Mouse (Mus musculus): ENCODE measurements around the gene Patl2. TPM values are rescaled to one million over a fixed set of nuclear protein-coding genes. Genes with fewer than 3 reads are reported as not detected.

Patl2 gene
- not detected for total RNA-seq (2023)

GRCm38 (mm10) chr2:122186106-122186505 is at the start of gene Patl2, which contains the start of gene Terb2:
Gene Patl2 (minus strand): TSS chr2:122186189.
Gene Terb2 (plus strand): TSS chr2:122186272.

GRCm38 (mm10) chr2:122234611-122235288 is 48.8 kb upstream of the Patl2 start, which contains the start of gene Sord:
Gene Sord (plus strand): TSS chr2:122234749.

GRCm38 (mm10) chr2:122160680-122161079 is 25.3 kb downstream of the Patl2 start, which contains the start of gene Trim69:
Gene Trim69 (plus strand): TSS chr2:122160700.

GRCm38 (mm10) chr2:122147508-122148241 is 38.3 kb downstream of the Patl2 start, which contains the start of gene B2m:
Gene B2m (plus strand): TSS chr2:122147686.

GRCm38 (mm10) chr2:122117961-122118958 is 67.7 kb downstream of the Patl2 start, which contains the start of gene Spg11:
Gene Spg11 (minus strand): TSS chr2:122118386.

Other genes starting within 250 kb of the Patl2 start
- 45.8 TPM for gene Ctdspl2, start 230.2 kb downstream of the Patl2 start, total RNA-seq (2023)
- not detected for gene Mageb3, start 230.1 kb downstream of the Patl2 start, total RNA-seq (2023)
- 43.9 TPM for gene Eif3j1, start 157.6 kb downstream of the Patl2 start, total RNA-seq (2023)
- 27.9 TPM for gene Spg11, start 67.8 kb downstream of the Patl2 start, total RNA-seq (2023)
- gene B2m, start 38.5 kb downstream of the Patl2 start, total RNA-seq (2023) = 2,437 TPM
- gene Trim69, start 25.5 kb downstream of the Patl2 start, total RNA-seq (2023) = 1.5 TPM
- gene Terb2, start 83 bp upstream of the Patl2 start, total RNA-seq (2023) = not detected
- gene Sord, start 48.6 kb upstream of the Patl2 start, total RNA-seq (2023) = 6.7 TPM
- gene Duox2, start 112.3 kb upstream of the Patl2 start, total RNA-seq (2023) = not detected
- gene Duoxa2, start 112.7 kb upstream of the Patl2 start, total RNA-seq (2023) = not detected
- gene Duoxa1, start 127.5 kb upstream of the Patl2 start, total RNA-seq (2023) = not detected
- not detected for gene Duox1, start 129.5 kb upstream of the Patl2 start, total RNA-seq (2023)
- gene Shf, start 183.0 kb upstream of the Patl2 start, total RNA-seq (2023) = 13.2 TPM
- gene Slc28a2, start 240.3 kb upstream of the Patl2 start, total RNA-seq (2023) = 124 TPM